Comparison of ENCODE assay signal across 29 mouse cellular contexts in genomic region chr2:9409075-9409474, GRCm38 (mm10).
A peak's percentile ranks its signal among the peaks of the same experiment; 100 is the strongest.
DNase-seq lines count a peak whose midpoint lies in the region; ATAC-seq and TF ChIP-seq lines count a peak whose summit lies in the region.
"Had no signal": no experiment of that assay in that cellular context is flagged by ENCODE, and none has a peak within 500 bp of the region (broad histone marks: within the 10 kb centered on the region; RNA-seq: fewer than 3 reads in every experiment).

No protein-coding gene starts in this region.

- H3K4me2 ChIP-seq in kidney, embryonic 14.5 days (replicated peaks; ENCODE audit: low read depth, low read length) = no peak overlapping the region
- H3K4me2 ChIP-seq in kidney, postnatal 0 days (ENCODE audit: low read length) = no peak overlapping the region
- H3K4me2 ChIP-seq: embryonic facial prominence, embryonic 12.5 days; embryonic facial prominence, embryonic 15.5 days; heart, embryonic 12.5 days; heart, embryonic 15.5 days; hindbrain, embryonic 14.5 days had no signal

- H3K9me3 ChIP-seq in kidney, embryonic 14.5 days (ENCODE audit: control insufficient read depth, low read length) = no peaks in the 10 kb centered on the region
- H3K9me3 ChIP-seq in kidney, postnatal 0 days (replicated peaks; ENCODE audit: low read length) = no peaks in the 10 kb centered on the region
- H3K9me3 ChIP-seq: embryonic facial prominence, embryonic 12.5 days; embryonic facial prominence, embryonic 15.5 days; heart, embryonic 12.5 days; heart, embryonic 15.5 days; hindbrain, embryonic 10.5 days had no signal

- H3K4me1 ChIP-seq in kidney, embryonic 14.5 days (ENCODE audit: control insufficient read depth, insufficient read depth, low read length) = no peaks in the 10 kb centered on the region
- H3K4me1 ChIP-seq in kidney, postnatal 0 days (replicated peaks; ENCODE audit: insufficient read depth, low read length) = no peaks in the 10 kb centered on the region
- H3K4me1 ChIP-seq: embryonic facial prominence, embryonic 12.5 days; embryonic facial prominence, embryonic 15.5 days; heart, embryonic 12.5 days; heart, embryonic 15.5 days; hindbrain, embryonic 10.5 days had no signal

- no peaks in the 10 kb centered on the region for H3K36me3 ChIP-seq in kidney, embryonic 14.5 days (ENCODE audit: control insufficient read depth, insufficient read depth, low read length)
- H3K36me3 ChIP-seq in kidney, postnatal 0 days (ENCODE audit: insufficient read depth, low read length) = no peaks in the 10 kb centered on the region
- H3K36me3 ChIP-seq: embryonic facial prominence, embryonic 12.5 days; embryonic facial prominence, embryonic 15.5 days; heart, embryonic 12.5 days; heart, embryonic 15.5 days; hindbrain, embryonic 10.5 days had no signal

- no peak for TF ChIP-seq CTCF in kidney, postnatal 0 days (IDR thresholded peaks at IDR 0.05; ENCODE audit: low read depth)

- H3K9ac ChIP-seq in kidney, embryonic 14.5 days (ENCODE audit: low read depth, low read length) = no peak overlapping the region
- no peak overlapping the region for H3K9ac ChIP-seq in kidney, postnatal 0 days (ENCODE audit: low read depth, low read length)
- H3K9ac ChIP-seq: embryonic facial prominence, embryonic 12.5 days; embryonic facial prominence, embryonic 15.5 days; forebrain, postnatal 0 days; heart, embryonic 12.5 days; heart, embryonic 15.5 days; hindbrain, embryonic 14.5 days had no signal

- H3K27ac ChIP-seq in kidney, embryonic 14.5 days (ENCODE audit: low read depth, low read length) = no peak overlapping the region
- H3K27ac ChIP-seq in kidney, postnatal 0 days = no peak overlapping the region
- H3K27ac ChIP-seq: embryonic facial prominence, embryonic 12.5 days; embryonic facial prominence, embryonic 15.5 days; heart, embryonic 15.5 days; hindbrain, embryonic 10.5 days; hindbrain, embryonic 14.5 days; hindbrain, postnatal 0 days had no signal

- H3K4me3 ChIP-seq in kidney, embryonic 14.5 days (ENCODE audit: low read length) = no peak overlapping the region
- H3K4me3 ChIP-seq in kidney, postnatal 0 days (replicated peaks; ENCODE audit: low read depth, low read length) = no peak overlapping the region
- H3K4me3 ChIP-seq: embryonic facial prominence, embryonic 12.5 days; embryonic facial prominence, embryonic 15.5 days; heart, embryonic 12.5 days; heart, embryonic 15.5 days; hindbrain, embryonic 10.5 days had no signal

- 20% methylated on average over 7 of the region's 7 CpGs for WGBS in kidney, embryonic 14.5 days
- 14% methylated on average over 7 of the region's 7 CpGs for WGBS in kidney, postnatal 0 days

- peaks cover 7% of the 10 kb centered on the region; the same call in 1 of the 2 replicates for H3K27me3 ChIP-seq in kidney, embryonic 14.5 days (ENCODE audit: control insufficient read depth, insufficient read depth, low read length)
- H3K27me3 ChIP-seq in kidney, postnatal 0 days (ENCODE audit: insufficient read depth, low read length) = no peaks in the 10 kb centered on the region
- H3K27me3 ChIP-seq: embryonic facial prominence, embryonic 12.5 days; embryonic facial prominence, embryonic 15.5 days; heart, embryonic 12.5 days; heart, embryonic 15.5 days had no signal

- peak; percentile 94 for ATAC-seq in kidney, embryonic 14.5 days (ENCODE audit: low FRiP score, low TSS enrichment)
- ATAC-seq in kidney, postnatal 0 days (replicated peaks; ENCODE audit: low FRiP score, low read depth) = peak; percentile 59; the same call in 1 of the 2 replicates
- ATAC-seq: CD4-positive, CD25-positive, alpha-beta regulatory T cell, adult 4 months; forebrain, embryonic 14.5 days; forebrain, postnatal 0 days; hindbrain, postnatal 0 days; inflammation-experienced regulatory T-cells, adult 6 months; intestine, embryonic 16.5 days had no signal

- no peak for DNase-seq in kidney, postnatal 10 days
- DNase-seq in kidney, postnatal 0 days (ENCODE audit: low spot score) = peak; percentile 81
- DNase-seq in kidney, adult 18-20 months = no peak
- peak; percentile 34 for DNase-seq in embryo, embryonic 11 days
- DNase-seq in mesoderm, embryonic 11.5 days (ENCODE audit: low read depth, low spot score) = peak; percentile 47
- no peak for DNase-seq in adrenal gland, postnatal 14 days
- DNase-seq: adrenal gland, adult 2 months; adrenal gland, postnatal 25 days; cerebellum, adult 11-12 months; cerebellum, adult 8-10 months; cerebellum, postnatal 10 days; cerebellum, postnatal 36 days; forebrain, postnatal 0 days; gastrocnemius, postnatal 25 days; heart, adult 18-20 months; heart, postnatal 10 days; heart, postnatal 36 days had no signal

Comparison
In these comparisons a context has a peak if more than half of its experiments do, and no peak if none do; other contexts are left out.
1. DNase-seq: peak in kidney, postnatal 0 days (single experiment), embryo, embryonic 11 days (single experiment) and mesoderm, embryonic 11.5 days (single experiment); none in kidney, postnatal 10 days (single experiment), kidney, adult 18-20 months (single experiment) and adrenal gland, postnatal 14 days (single experiment).